Comparison of ENCODE assay signal across 8 mouse cellular contexts in the genomic region with DNA sequence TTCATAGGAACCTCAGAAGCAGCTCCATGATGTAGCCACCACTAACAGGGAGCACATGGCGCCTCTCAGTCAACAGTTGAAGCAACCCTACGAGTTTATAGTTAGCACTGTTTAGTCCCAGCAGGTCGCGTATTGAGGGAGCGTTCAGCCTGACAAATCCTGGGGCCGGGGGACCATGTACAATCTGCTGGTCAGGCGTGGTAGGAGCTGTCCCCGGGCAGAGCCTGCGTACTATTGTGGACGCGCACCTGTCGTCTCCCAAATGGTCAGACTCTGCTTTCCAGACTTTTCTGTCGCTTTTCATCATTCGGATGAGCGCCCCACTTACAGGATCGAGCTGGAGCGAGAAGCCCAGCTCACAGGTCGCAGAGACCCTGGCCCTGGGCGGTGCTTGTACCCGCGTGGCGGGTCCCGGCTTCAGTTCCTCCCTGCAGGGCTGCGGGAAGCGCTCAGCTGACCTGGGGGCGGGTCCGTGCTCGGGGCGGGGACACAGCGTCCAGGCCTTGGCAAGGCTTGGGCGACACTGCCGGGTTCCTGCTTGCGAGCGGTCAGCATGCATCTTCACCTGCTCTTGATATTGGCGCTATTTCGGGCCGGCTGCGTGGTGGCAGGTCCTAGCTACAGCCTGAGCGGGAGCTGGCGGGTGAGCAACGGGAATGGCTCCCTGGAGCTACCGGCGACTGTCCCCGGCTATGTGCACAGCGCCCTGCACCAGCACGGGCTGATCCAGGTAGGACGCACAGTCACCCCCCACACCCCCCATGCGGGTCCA. TPM values are rescaled to one million over a fixed set of nuclear protein-coding genes. Genes with fewer than 3 reads are reported as not detected.
DNase-seq lines count a peak whose midpoint lies in the region; ATAC-seq and TF ChIP-seq lines count a peak whose summit lies in the region.

TSS of gene Manba (plus strand) at position 484 of the 772 bp plus-strand sequence.

- intact Hi-C loops in heart, postnatal 14 days (cut with DNase I), result no loop called here

- TF ChIP-seq CTCF in lung, embryonic 14.5 days (IDR thresholded peaks at IDR 0.05; ENCODE audit: low read depth), result 0 out of 2 replicates have a peak, but pooled peaks have one; percentile 8

- no peaks in the 10 kb centered on the region for H3K36me3 ChIP-seq in forebrain, embryonic 12.5 days (replicated peaks)
- H3K36me3 ChIP-seq in lung, embryonic 14.5 days (ENCODE audit: insufficient read depth), result no peaks in the 10 kb centered on the region

- peak; percentile 93 for ATAC-seq in forebrain, embryonic 12.5 days (ENCODE audit: low FRiP score)
- peak; percentile 93 for ATAC-seq in lung, embryonic 14.5 days (ENCODE audit: insufficient read depth)
- peak; percentile 93 for ATAC-seq in neutrophil, adult 5-6 weeks (ENCODE audit: extremely low read depth, insufficient number of reproducible peaks, low FRiP score, poor library complexity, severe bottlenecking)

- peaks cover 8% of the 10 kb centered on the region; the same call in 1 of the 2 replicates for H3K4me1 ChIP-seq in forebrain, embryonic 12.5 days
- no peaks in the 10 kb centered on the region; the same call in 1 of the 2 replicates for H3K4me1 ChIP-seq in lung, embryonic 14.5 days (ENCODE audit: insufficient read depth)

- H3K9ac ChIP-seq in forebrain, embryonic 12.5 days, result peak within 1 kb of the TSS; percentile 63
- H3K9ac ChIP-seq in lung, embryonic 14.5 days, result peak within 1 kb of the TSS; percentile 60

- peak; percentile 26 to 43 for DNase-seq in CD8-positive naive resting alpha-beta T cell, adult 2 months (ENCODE audit: low read depth in 2 of 2, low spot score in 2 of 2)
- peak; percentile 36 for DNase-seq in c-Kit-positive CD71-positive TER-119-positive erythroid progenitor cells, embryonic 14.5 days (ENCODE audit: low spot score)
- DNase-seq in heart, postnatal 14 days, result peak; percentile 80 to 82
- DNase-seq in layer of hippocampus, adult 18-20 months (ENCODE audit: low spot score in 2 of 2), result peak; percentile 35 to 66
- DNase-seq in lung, embryonic 14.5 days, result peak; percentile 76
- DNase-seq in testis, postnatal 14 days (ENCODE audit: low spot score), result peak; percentile 45

- no peaks in the 10 kb centered on the region; the same call in 1 of the 2 replicates for H3K27me3 ChIP-seq in forebrain, embryonic 12.5 days
- no peaks in the 10 kb centered on the region for H3K27me3 ChIP-seq in lung, embryonic 14.5 days (ENCODE audit: insufficient read depth, low read length)

- H3K9me3 ChIP-seq in forebrain, embryonic 12.5 days, result no peaks in the 10 kb centered on the region
- H3K9me3 ChIP-seq in lung, embryonic 14.5 days (ENCODE audit: low read depth, low read length), result no peaks in the 10 kb centered on the region

- H3K4me3 ChIP-seq in forebrain, embryonic 12.5 days (replicated peaks), result peak within 1 kb of the TSS; percentile 61
- H3K4me3 ChIP-seq in lung, embryonic 14.5 days (ENCODE audit: low read depth, low read length), result peak within 1 kb of the TSS; percentile 58

- WGBS in forebrain, embryonic 12.5 days, result 1% methylated on average over 48 of the region's 48 CpGs
- WGBS in lung, embryonic 14.5 days, result 2% methylated on average over 48 of the region's 48 CpGs

- H3K4me2 ChIP-seq in forebrain, embryonic 12.5 days, result peak within 1 kb of the TSS; percentile 88
- H3K4me2 ChIP-seq in lung, embryonic 14.5 days, result peak within 1 kb of the TSS; percentile 98

- H3K27ac ChIP-seq in forebrain, embryonic 12.5 days, result no peak within 1 kb of the TSS
- H3K27ac ChIP-seq in lung, embryonic 14.5 days (ENCODE audit: low read depth), result no peak within 1 kb of the TSS

RNA-seq across cellular contexts. Expression of gene Manba, which starts in this region (rescaled TPM):
- polyA plus RNA-seq in forebrain, embryonic 12.5 days (2016; fragmentation: Nextera tagmentation; extraction: Ambion mirVana), result 3.6 and 4.6 TPM in 2 replicates
- 10 to 100 TPM; 18.0 to 19.3 TPM for total RNA-seq in heart, postnatal 14 days (2021)
- total RNA-seq in layer of hippocampus, adult 18-20 months (2021), result 1 to 10 TPM; 8.5 TPM
- polyA plus RNA-seq in lung, embryonic 14.5 days (2014; fragmentation: Nextera tagmentation; extraction: Ambion mirVana), result 10.2 and 10.7 TPM in 2 replicates
- total RNA-seq in neutrophil, adult 5-6 weeks (2017), result 36.7 and 45.9 TPM in 2 replicates
